Mouse (Mus musculus) brain, embryonic 14.5 days (tissue): ENCODE measurements at regions not wholly inside any gene's neighbourhood (a gene's known extent, or its start where the extent isn't known, plus 50 kb on each side); places are given as distances from the start of the nearest gene placed in this dataset.
"Not testable (repeated sequence)": the region's sequence is repeated elsewhere in the genome, so short reads cannot be mapped to it uniquely, and the experiment has no call there.

Experiments
- CTCF ChIP-seq: fragments of 200-500 bp; IDR thresholded peaks from 2 replicates; pipeline ENCODE4 v1.5.1; 2012; ENCODE audit warnings: inconsistent platforms, mild to moderate bottlenecking, moderate library complexity, borderline replicate concordance; ENCODE audit not compliant: insufficient read depth, insufficient read length; ENCODE audit errors: extremely low read depth
- POLR2A ChIP-seq: fragments of 200-500 bp; IDR thresholded peaks from 2 replicates; pipeline ENCODE4 v1.6.1; 2012; ENCODE audit warnings: mild to moderate bottlenecking, inconsistent platforms, borderline replicate concordance; ENCODE audit not compliant: poor library complexity, insufficient read depth, insufficient read length, severe bottlenecking; ENCODE audit errors: extremely low read depth

DNA sequence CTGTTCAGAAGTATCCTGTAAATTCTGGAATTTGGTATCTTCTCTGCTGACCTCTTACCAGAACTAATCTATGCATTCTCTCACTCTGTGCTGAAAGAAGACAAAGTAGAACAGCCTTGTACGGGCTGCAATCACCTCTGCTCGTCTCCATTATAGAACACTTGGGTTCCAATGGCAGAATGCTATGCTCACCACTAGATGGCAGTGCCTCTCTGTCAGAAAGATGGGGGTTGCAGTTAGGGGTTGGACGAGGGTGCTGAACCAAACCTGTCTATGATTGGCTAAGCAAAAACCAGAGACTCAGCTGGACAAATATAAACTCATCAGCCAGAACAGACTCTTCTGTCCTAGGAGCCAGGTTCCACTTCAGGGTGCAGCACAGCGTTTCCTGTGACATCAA lies 515.9 kb downstream of the Dad1 start:
- not testable (repeated sequence) for TF ChIP-seq POLR2A
- peak; percentile 45; the same call in 1 of the 2 replicates for TF ChIP-seq CTCF
